Mouse (Mus musculus): ENCODE measurements around the gene Rabac1. TPM values are rescaled to one million over a fixed set of nuclear protein-coding genes. Genes with fewer than 3 reads are reported as not detected.

Rabac1 gene
- polyA plus RNA-seq, 2 experiments: 185 to 230 TPM

DNA sequence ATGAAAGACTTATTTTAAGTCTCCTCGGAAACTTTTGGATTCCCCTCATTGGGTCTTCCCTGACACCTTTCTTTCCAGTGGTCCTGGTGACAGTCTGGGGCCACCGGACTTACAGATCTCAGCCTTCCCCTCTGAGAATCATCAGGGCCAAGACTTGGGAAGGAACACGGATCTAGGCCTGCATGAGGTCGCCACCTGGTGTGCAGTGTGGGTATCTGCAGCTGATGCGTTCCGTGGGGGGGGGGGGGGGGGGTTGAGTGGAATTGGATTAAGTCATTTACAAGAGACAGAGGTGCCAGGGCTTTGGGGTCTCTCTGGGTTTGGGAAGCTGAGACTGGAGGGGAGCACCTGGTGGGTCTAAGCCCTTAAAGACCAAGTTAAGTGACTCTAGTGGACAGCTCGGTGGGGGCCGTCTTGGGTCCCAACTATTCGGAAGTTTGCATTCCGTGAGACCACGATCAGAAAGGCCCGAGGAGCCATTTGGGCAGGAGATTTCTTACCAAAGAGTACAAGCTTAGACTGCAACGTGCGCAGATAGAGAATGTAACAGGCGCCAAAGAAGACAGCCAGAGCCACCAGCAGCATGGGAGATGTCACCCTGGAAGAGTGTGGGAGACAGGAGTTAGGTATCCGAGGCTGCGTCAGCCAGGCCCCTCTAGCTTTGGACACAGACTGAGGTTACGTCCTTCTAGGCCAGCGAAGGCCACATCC lies 1.1 kb downstream of the Rabac1 start:
- peak; percentile 32 for DNase-seq (ENCODE audit: low spot score)
- Histone ChIP-seq H3K9ac (ENCODE audit: low read depth, low read length, severe bottlenecking) (peak overlapping the region; percentile 63), H3K9me3 (ENCODE audit: control insufficient read depth, low read length) (no peaks in the 10 kb centered on the region), H3K4me1 (ENCODE audit: control insufficient read depth, insufficient read depth, low read length) (no peaks in the 10 kb centered on the region), H3K27me3 (ENCODE audit: control insufficient read depth, insufficient read depth, low read length) (no peaks in the 10 kb centered on the region), H3K36me3 (ENCODE audit: control insufficient read depth, insufficient read depth, low read length) (peaks cover 6% of the 10 kb centered on the region; the same call in 1 of the 2 replicates), H3K27ac (replicated peaks; ENCODE audit: low read depth, low read length) (peak overlapping the region; percentile 63; the same call in 1 of the 2 replicates), H3K4me3 (replicated peaks; ENCODE audit: low read length) (peak overlapping the region; percentile 61), H3K4me2 (replicated peaks; ENCODE audit: low read depth, low read length, severe bottlenecking) (peak overlapping the region; percentile 74)
- WGBS: 14% methylated on average over 19 of the region's 19 CpGs
- no peak for TF ChIP-seq POLR2A (IDR thresholded peaks at IDR 0.05; ENCODE audit: borderline replicate concordance, extremely low read depth, insufficient read depth, insufficient read length)
- ATAC-seq (ENCODE audit: low FRiP score, low read depth): no peak; the same call in 1 of the 2 replicates

DNA sequence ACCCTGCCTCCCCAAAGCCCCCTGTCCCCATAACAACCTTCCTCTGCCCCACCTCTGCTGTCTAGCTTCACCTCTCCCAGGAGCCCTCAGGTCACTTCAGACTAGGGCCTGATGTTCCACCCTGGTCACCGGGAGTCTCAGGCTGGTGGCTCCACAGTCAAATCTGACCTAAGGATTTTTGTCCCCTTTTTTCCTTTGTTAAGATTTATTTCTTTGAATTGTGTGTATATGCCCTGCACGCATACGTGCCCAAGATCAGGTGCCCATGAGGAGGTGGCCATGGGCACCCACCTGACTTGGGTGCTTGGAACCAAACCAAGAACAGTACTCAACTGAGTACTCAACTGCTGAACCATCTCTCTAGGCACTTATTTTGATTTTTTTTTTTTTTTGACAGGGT lies 2.2 kb downstream of the Rabac1 start:
- DNase-seq (ENCODE audit: low spot score) (no peak), ATAC-seq (ENCODE audit: low FRiP score, low read depth) (no peak)
- peaks cover 6% of the 10 kb centered on the region; the same call in 1 of the 2 replicates for H3K36me3 ChIP-seq (ENCODE audit: control insufficient read depth, insufficient read depth, low read length)
- H3K4me3 ChIP-seq (replicated peaks; ENCODE audit: low read length): no peak overlapping the region
- TF ChIP-seq POLR2A (IDR thresholded peaks at IDR 0.05; ENCODE audit: borderline replicate concordance, extremely low read depth, insufficient read depth, insufficient read length): no peak
- no peak overlapping the region for H3K9ac ChIP-seq (ENCODE audit: low read depth, low read length, severe bottlenecking)
- no peaks in the 10 kb centered on the region for H3K27me3 ChIP-seq (ENCODE audit: control insufficient read depth, insufficient read depth, low read length)
- no peaks in the 10 kb centered on the region for H3K4me1 ChIP-seq (ENCODE audit: control insufficient read depth, insufficient read depth, low read length)
- no peaks in the 10 kb centered on the region for H3K9me3 ChIP-seq (ENCODE audit: control insufficient read depth, low read length)
- WGBS: 93% methylated on average over 3 of the region's 3 CpGs
- H3K4me2 ChIP-seq (replicated peaks; ENCODE audit: low read depth, low read length, severe bottlenecking): no peak overlapping the region
- no peak overlapping the region for H3K27ac ChIP-seq (replicated peaks; ENCODE audit: low read depth, low read length)

DNA sequence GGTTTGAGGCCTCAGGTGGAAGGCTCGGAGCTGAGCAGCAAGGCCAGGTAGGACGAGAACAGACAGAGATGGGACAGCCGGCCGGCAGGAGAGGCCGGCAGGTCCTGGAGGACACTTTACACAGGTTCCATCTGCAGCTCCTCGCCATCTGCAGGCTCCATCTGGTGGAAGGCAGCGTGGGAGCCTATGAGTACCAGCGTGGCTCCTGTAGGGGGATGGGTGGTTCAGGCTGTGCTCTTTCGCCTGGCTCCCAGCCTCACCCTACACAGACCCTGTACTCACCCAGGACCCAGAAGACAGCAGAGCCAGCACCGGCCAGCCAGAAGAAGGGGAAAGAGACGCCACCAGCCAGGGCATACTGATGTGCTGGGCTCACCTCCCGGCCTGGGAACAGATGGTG lies 2.7 kb downstream of the Rabac1 start:
- no peak for TF ChIP-seq POLR2A (IDR thresholded peaks at IDR 0.05; ENCODE audit: borderline replicate concordance, extremely low read depth, insufficient read depth, insufficient read length)
- DNase-seq (ENCODE audit: low spot score): no peak
- Histone ChIP-seq H3K27me3 (ENCODE audit: control insufficient read depth, insufficient read depth, low read length) (no peaks in the 10 kb centered on the region), H3K4me1 (ENCODE audit: control insufficient read depth, insufficient read depth, low read length) (no peaks in the 10 kb centered on the region), H3K9ac (ENCODE audit: low read depth, low read length, severe bottlenecking) (no peak overlapping the region), H3K9me3 (ENCODE audit: control insufficient read depth, low read length) (no peaks in the 10 kb centered on the region), H3K4me2 (replicated peaks; ENCODE audit: low read depth, low read length, severe bottlenecking) (no peak overlapping the region), H3K36me3 (ENCODE audit: control insufficient read depth, insufficient read depth, low read length) (peaks cover 6% of the 10 kb centered on the region; the same call in 1 of the 2 replicates), H3K4me3 (replicated peaks; ENCODE audit: low read length) (no peak overlapping the region), H3K27ac (replicated peaks; ENCODE audit: low read depth, low read length) (no peak overlapping the region)
- 71% methylated on average over 11 of the region's 12 CpGs for WGBS
- no peak for ATAC-seq (ENCODE audit: low FRiP score, low read depth)

DNA sequence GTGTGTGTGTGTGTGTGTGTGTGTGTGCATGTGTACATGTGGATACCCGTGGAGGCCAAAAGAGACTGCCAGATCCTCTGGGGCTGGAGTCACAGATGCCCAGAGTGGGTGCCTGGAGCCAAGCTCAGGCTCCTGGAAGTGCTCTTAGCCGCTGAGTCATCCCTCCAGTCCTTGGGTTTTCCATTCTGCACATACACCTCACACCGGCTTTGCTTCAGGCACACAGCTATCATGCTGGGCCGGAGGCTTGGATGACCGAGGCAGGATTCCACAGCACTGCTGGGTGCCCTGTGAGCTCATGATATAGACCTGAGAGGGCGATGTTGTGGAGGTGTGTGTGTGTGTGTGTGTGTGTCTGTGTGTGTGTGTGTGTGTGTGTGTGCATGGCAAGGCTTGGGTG lies 4.1 kb downstream of the Rabac1 start:
- 73% methylated on average over 6 of the region's 6 CpGs for WGBS
- H3K27me3 ChIP-seq (ENCODE audit: control insufficient read depth, insufficient read depth, low read length): no peaks in the 10 kb centered on the region
- ATAC-seq (ENCODE audit: low FRiP score, low read depth): no peak
- no peaks in the 10 kb centered on the region for H3K9me3 ChIP-seq (ENCODE audit: control insufficient read depth, low read length)
- H3K4me1 ChIP-seq (ENCODE audit: control insufficient read depth, insufficient read depth, low read length): no peaks in the 10 kb centered on the region
- H3K36me3 ChIP-seq (ENCODE audit: control insufficient read depth, insufficient read depth, low read length): peaks cover 6% of the 10 kb centered on the region; the same call in 1 of the 2 replicates
- H3K9ac ChIP-seq (ENCODE audit: low read depth, low read length, severe bottlenecking): no peak overlapping the region
- no peak overlapping the region for H3K4me2 ChIP-seq (replicated peaks; ENCODE audit: low read depth, low read length, severe bottlenecking)
- no peak overlapping the region for H3K4me3 ChIP-seq (replicated peaks; ENCODE audit: low read length)
- no peak for DNase-seq (ENCODE audit: low spot score)
- TF ChIP-seq POLR2A (IDR thresholded peaks at IDR 0.05; ENCODE audit: borderline replicate concordance, extremely low read depth, insufficient read depth, insufficient read length): no peak
- H3K27ac ChIP-seq (replicated peaks; ENCODE audit: low read depth, low read length): no peak overlapping the region

DNA sequence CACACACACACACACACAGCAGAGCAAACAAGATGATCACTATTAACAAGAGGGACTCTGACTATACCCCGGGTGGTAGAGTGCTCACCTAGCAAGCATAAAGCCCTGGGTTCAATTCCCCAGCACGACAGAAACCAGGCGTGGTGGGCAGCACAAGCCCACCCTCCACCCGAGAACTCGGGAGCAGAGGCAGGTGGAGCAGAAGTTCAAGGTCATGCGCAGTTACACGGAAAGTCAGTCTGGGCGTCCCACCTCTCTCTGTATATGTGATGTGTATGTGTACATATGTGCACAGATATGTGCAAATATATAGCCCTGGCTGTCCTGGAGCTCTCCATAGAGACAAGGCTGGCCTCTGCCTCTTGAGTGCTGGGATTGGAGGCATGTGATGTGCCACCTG lies 4.6 kb downstream of the Rabac1 start:
- Histone ChIP-seq H3K4me2 (replicated peaks; ENCODE audit: low read depth, low read length, severe bottlenecking) (no peak overlapping the region), H3K9me3 (ENCODE audit: control insufficient read depth, low read length) (no peaks in the 10 kb centered on the region), H3K36me3 (ENCODE audit: control insufficient read depth, insufficient read depth, low read length) (peaks cover 6% of the 10 kb centered on the region; the same call in 1 of the 2 replicates), H3K4me1 (ENCODE audit: control insufficient read depth, insufficient read depth, low read length) (no peaks in the 10 kb centered on the region), H3K9ac (ENCODE audit: low read depth, low read length, severe bottlenecking) (no peak overlapping the region), H3K27me3 (ENCODE audit: control insufficient read depth, insufficient read depth, low read length) (no peaks in the 10 kb centered on the region), H3K27ac (replicated peaks; ENCODE audit: low read depth, low read length) (no peak overlapping the region), H3K4me3 (replicated peaks; ENCODE audit: low read length) (no peak overlapping the region)
- DNase-seq (ENCODE audit: low spot score) (no peak), ATAC-seq (ENCODE audit: low FRiP score, low read depth) (no peak)
- no peak for TF ChIP-seq POLR2A (IDR thresholded peaks at IDR 0.05; ENCODE audit: borderline replicate concordance, extremely low read depth, insufficient read depth, insufficient read length)
- WGBS: 86% methylated on average over 8 of the region's 8 CpGs
